14 mouse cellular contexts compared by ENCODE assay signal in the genomic region with DNA sequence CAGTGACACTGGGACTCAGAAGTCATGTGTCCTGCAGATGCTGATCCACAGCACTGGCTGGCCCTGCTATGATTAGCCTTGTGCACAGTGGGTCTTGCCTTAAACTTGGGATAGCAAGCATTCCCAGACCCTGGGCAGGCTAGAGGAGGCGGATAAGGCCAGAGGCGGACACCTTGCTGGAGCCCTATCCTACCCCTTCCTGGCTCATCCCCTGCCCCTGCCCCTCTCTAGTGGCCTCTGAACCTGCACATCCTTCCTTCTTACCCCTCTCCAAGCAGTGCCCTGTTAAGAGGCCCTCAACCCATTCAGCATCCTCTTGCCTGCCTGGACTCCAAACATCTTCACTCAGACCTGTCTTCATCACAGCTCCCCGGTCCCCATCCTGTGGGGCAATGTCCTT. TPM values are rescaled to one million over a fixed set of nuclear protein-coding genes. Genes with fewer than 3 reads are reported as not detected.
"Had no signal": no experiment of that assay in that cellular context is flagged by ENCODE, and none has a peak within 500 bp of the region (broad histone marks: within the 10 kb centered on the region; RNA-seq: fewer than 3 reads in every experiment).

No protein-coding gene starts in this region.

- H3K27ac ChIP-seq: limb, embryonic 13.5 days; midbrain, embryonic 12.5 days; neural tube, embryonic 15.5 days had no signal

- H3K4me2 ChIP-seq: limb, embryonic 13.5 days; liver, embryonic 12.5 days; lung, embryonic 15.5 days; midbrain, embryonic 12.5 days; neural tube, embryonic 15.5 days had no signal

- H3K4me3 ChIP-seq: layer of hippocampus, adult 2 months; limb, embryonic 13.5 days; liver, embryonic 12.5 days; lung, embryonic 15.5 days; midbrain, embryonic 12.5 days; myocyte; neural tube, embryonic 15.5 days had no signal

- H3K36me3 ChIP-seq: liver, embryonic 12.5 days; lung, embryonic 15.5 days; midbrain, embryonic 12.5 days had no signal

- DNase-seq: kidney, postnatal 4 days; liver, postnatal 0 days; right cerebral cortex, adult 18-20 months; right cerebral cortex, postnatal 25 days; thymus, postnatal 36 days had no signal

- H3K27me3 ChIP-seq: limb, embryonic 13.5 days; lung, embryonic 15.5 days; midbrain, embryonic 12.5 days; neural tube, embryonic 15.5 days had no signal

- H3K4me1 ChIP-seq: limb, embryonic 13.5 days; midbrain, embryonic 12.5 days; neural tube, embryonic 15.5 days had no signal

- H3K9me3 ChIP-seq: liver, embryonic 12.5 days; lung, embryonic 15.5 days; midbrain, embryonic 12.5 days; neural tube, embryonic 15.5 days had no signal

- ATAC-seq: liver, embryonic 12.5 days; liver, postnatal 0 days had no signal

- H3K9ac ChIP-seq: limb, embryonic 13.5 days; liver, embryonic 12.5 days; liver, postnatal 0 days; lung, embryonic 15.5 days; midbrain, embryonic 12.5 days; neural tube, embryonic 15.5 days had no signal

RNA-seq across cellular contexts. Expression of gene Tspan32, which starts 35.7 kb away (rescaled TPM):
- total RNA-seq: layer of hippocampus, postnatal 10 days had no signal

RNA-seq across cellular contexts. Expression of gene Trpm5, which starts 53.9 kb away (rescaled TPM):
- total RNA-seq: layer of hippocampus, adult 2 months; left cerebral cortex, postnatal 36 days had no signal
